Mouse (Mus musculus) stomach, embryonic 16.5 days (tissue): Measurements from ENCODE around the gene Timp3. TPM values are rescaled to one million over a fixed set of nuclear protein-coding genes. Genes with fewer than 3 reads are reported as not detected.

Experiments
- ATAC-seq: fragments of 200-750 bp; cut with Nextera tagmentation; 2 replicates; pipeline ENCODE4 v1.8.0; 2017; ENCODE audit warnings: moderate number of reproducible peaks, moderate TSS enrichment; ENCODE audit not compliant: insufficient read depth, low FRiP score
- H3K27ac ChIP-seq: fragments of 300-500 bp; sonication (generic); 2 replicates; pipeline ENCODE4 v1.5.1; 2014; ENCODE audit warnings: low read length
- H3K27me3 ChIP-seq: fragments of 300-500 bp; sonication (generic); 2 replicates; pipeline ENCODE4 v1.6.1; 2014; ENCODE audit warnings: low read length, control low read depth, mixed read lengths; ENCODE audit not compliant: control insufficient read depth, insufficient read depth
- H3K36me3 ChIP-seq: fragments of 300-500 bp; sonication (generic); 2 replicates; pipeline ENCODE4 v1.6.1; 2014; ENCODE audit warnings: low read length; ENCODE audit not compliant: control insufficient read depth, insufficient read depth
- H3K4me1 ChIP-seq: fragments of 300-500 bp; sonication (generic); 2 replicates; pipeline ENCODE4 v1.6.1; 2014; ENCODE audit warnings: low read length, control low read depth, mixed read lengths; ENCODE audit not compliant: control insufficient read depth, insufficient read depth
- H3K4me2 ChIP-seq: fragments of 300-500 bp; sonication (generic); 2 replicates; pipeline ENCODE4 v1.6.1; 2014; ENCODE audit warnings: low read depth, low read length, mixed read lengths
- H3K4me3 ChIP-seq: fragments of 300-500 bp; sonication (generic); replicated peaks from 2 replicates; pipeline ENCODE4 v1.5.1; 2014; ENCODE audit warnings: mild to moderate bottlenecking, low read length
- H3K9ac ChIP-seq: fragments of 300-500 bp; sonication (generic); 2 replicates; pipeline ENCODE4 v1.6.1; 2014; ENCODE audit warnings: low read length
- H3K9me3 ChIP-seq: fragments of 300-500 bp; sonication (generic); replicated peaks from 2 replicates; pipeline ENCODE4 v1.6.1; 2016; ENCODE audit warnings: low read length, control low read depth; ENCODE audit not compliant: control insufficient read depth
- WGBS: fragments of 180-500 bp; shearing (Covaris S2); extraction: QIAGEN DNeasy Blood & Tissue Kit; methylation state at CpG from one replicate; pipeline ENCODE4 v1.1.7; 2014; 5-methylcytosine and 5-hydroxymethylcytosine counted together
- polyA plus RNA-seq: library from polyadenylated mRNA; unstranded; fragments of >200 nt; fragmentation: Nextera tagmentation; extraction: Ambion mirVana; gene quantifications from 2 replicates; pipeline ENCODE4 v1.2.1, GENCODE M21; 2015

The Timp3 gene
- polyA plus RNA-seq, 1 experiment from 2014 or later = 76.1 TPM

DNA sequence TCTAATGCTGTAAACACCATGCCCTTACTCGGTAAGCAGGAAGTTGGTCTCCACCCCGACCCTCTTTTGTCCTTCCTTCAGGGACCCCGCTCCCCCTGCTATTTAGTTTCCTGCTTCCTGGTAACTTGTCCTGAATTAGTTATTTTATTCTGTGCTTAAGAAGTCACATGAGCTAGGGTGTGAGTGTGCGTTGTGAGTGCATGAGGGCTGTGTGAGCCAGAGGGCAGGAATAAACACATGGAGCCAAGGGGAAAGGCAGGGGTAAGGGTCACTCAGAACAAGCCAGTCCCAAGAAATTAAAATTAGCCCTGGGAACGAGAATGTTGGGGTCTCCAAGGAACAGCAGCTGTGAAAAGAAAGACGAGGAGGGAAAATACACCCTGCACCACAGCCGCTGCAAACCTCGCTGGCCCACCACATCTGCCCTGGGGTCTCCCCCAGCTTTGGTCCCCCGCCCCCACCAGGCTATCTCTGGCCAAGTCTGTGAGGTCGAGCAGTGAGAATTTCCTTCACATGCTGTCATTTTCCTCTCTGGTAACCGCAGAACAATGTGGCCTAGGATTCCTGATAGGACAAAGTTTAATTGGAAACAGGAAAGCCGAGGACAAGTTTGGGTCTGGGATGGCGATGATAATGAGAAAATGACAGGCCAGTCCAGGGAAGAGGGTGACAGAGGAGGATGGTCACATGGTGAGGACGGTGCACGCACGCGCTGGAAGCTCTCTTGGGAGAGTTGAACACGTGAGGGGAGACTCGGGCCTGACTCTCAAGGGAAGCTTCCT, 26.6 kb upstream of the Timp3 start:
- Histone ChIP-seq H3K4me2 (no peak overlapping the region), H3K36me3 (no peaks in the 10 kb centered on the region), H3K4me3 (no peak overlapping the region), H3K9me3 (no peaks in the 10 kb centered on the region), H3K27me3 (no peaks in the 10 kb centered on the region), H3K27ac (peak overlapping the region; percentile 43), H3K4me1 (no peaks in the 10 kb centered on the region; the same call in 1 of the 2 replicates), H3K9ac (no peak overlapping the region)
- peak; percentile 53; the same call in 1 of the 2 replicates for ATAC-seq
- WGBS = 56% methylated on average over 19 of the region's 19 CpGs

DNA sequence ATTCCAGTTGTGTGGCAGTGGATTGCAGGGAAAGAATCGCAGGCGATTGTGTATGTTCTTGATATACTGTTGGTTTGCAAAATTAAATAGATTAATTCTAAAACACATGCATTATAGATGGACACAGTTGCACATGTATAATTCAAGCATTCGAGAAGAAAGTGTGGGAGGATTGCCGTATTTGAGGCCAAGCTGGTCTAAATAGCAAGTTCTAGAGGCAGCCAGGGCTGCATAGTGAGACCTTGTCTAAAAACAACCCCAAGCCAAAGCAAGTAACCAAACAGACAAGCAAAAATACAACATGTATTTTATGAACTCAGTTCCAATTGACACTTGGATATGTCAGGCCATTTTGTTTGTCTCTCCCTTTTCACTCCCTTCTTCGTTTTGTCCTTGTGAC, 24.6 kb upstream of the Timp3 start:
- Histone ChIP-seq H3K9ac (no peak overlapping the region), H3K9me3 (no peaks in the 10 kb centered on the region), H3K27me3 (no peaks in the 10 kb centered on the region), H3K4me1 (no peaks in the 10 kb centered on the region; the same call in 1 of the 2 replicates), H3K4me2 (no peak overlapping the region), H3K27ac (no peak overlapping the region), H3K36me3 (no peaks in the 10 kb centered on the region), H3K4me3 (no peak overlapping the region)
- no peak for ATAC-seq
- WGBS = 89% methylated on average over 5 of the region's 5 CpGs

GRCm38 (mm10) chr10:86277327-86277726, 22.8 kb upstream of the Timp3 start:
- no peak for ATAC-seq
- Histone ChIP-seq H3K4me3 (no peak overlapping the region), H3K4me2 (no peak overlapping the region), H3K9me3 (no peaks in the 10 kb centered on the region), H3K27ac (no peak overlapping the region), H3K9ac (no peak overlapping the region), H3K27me3 (no peaks in the 10 kb centered on the region), H3K4me1 (no peaks in the 10 kb centered on the region; the same call in 1 of the 2 replicates), H3K36me3 (no peaks in the 10 kb centered on the region)
- WGBS = 81% methylated on average over 5 of the region's 5 CpGs

DNA sequence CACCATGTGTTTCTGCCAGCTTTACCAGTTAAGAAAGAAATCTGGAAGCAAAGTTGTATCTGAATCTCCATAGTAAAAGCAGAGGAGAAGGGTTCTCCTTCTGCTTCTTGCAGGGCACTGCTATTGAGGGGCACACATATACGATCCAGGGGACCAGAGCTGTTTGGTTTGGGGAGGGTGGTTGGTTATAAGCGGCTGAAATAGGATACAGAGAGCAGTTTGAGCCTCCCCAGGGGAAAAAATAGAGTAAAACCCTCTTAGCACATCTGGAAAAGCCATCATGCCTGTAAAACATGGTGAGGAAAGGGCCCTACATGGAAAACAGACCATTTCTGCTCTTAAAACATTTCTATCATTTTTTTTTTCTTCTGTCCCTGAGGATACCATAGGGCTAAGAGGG, 21.7 kb upstream of the Timp3 start:
- no peak overlapping the region for H3K9ac ChIP-seq
- no peak overlapping the region for H3K4me2 ChIP-seq
- 83% methylated on average over 2 of the region's 2 CpGs for WGBS
- no peaks in the 10 kb centered on the region for H3K27me3 ChIP-seq
- no peaks in the 10 kb centered on the region for H3K36me3 ChIP-seq
- no peaks in the 10 kb centered on the region for H3K4me1 ChIP-seq
- no peak overlapping the region for H3K27ac ChIP-seq
- no peak overlapping the region for H3K4me3 ChIP-seq
- no peak for ATAC-seq
- H3K9me3 ChIP-seq = no peaks in the 10 kb centered on the region

DNA sequence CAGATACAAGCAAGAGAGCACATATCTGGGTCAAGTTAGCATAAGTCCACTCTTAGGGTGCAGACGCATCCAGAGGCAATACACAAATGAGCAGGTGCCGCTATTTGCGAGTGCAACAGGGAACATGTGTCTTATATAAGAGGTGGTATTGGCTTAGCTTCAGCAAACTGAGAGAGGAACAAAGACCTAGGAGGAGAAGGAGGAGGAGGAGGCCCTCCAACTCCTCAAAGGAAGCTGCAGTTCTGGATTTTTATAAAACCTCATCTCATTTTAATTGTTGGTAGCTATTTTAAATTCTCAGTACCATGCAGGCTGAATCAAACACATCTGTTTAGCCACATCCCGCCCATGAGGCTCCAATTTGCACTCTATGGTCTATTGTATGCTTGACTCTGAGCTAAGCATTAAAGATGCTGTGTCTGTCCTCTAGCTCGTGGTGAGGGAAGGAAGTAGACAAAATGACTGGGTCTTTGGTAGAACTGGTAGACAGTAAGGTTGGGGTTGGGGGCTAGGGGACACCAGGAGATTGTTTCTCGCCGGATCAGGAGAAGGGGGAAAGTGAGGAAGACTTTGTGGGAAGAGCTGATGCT, 20.5 kb upstream of the Timp3 start:
- H3K9ac ChIP-seq = no peak overlapping the region
- H3K27me3 ChIP-seq = no peaks in the 10 kb centered on the region
- H3K36me3 ChIP-seq = no peaks in the 10 kb centered on the region
- H3K4me1 ChIP-seq = no peaks in the 10 kb centered on the region
- H3K9me3 ChIP-seq = no peaks in the 10 kb centered on the region
- H3K27ac ChIP-seq = no peak overlapping the region
- no peak overlapping the region for H3K4me2 ChIP-seq
- 83% methylated on average over 7 of the region's 7 CpGs for WGBS
- no peak for ATAC-seq
- H3K4me3 ChIP-seq = no peak overlapping the region

- H3K36me3 ChIP-seq = no peaks in the 10 kb centered on the region
- ATAC-seq = no peak
- 81% methylated on average over 8 of the region's 8 CpGs for WGBS
Observed at GRCm38 (mm10) chr10:86281238-86281637, 18.9 kb upstream of the Timp3 start.

DNA sequence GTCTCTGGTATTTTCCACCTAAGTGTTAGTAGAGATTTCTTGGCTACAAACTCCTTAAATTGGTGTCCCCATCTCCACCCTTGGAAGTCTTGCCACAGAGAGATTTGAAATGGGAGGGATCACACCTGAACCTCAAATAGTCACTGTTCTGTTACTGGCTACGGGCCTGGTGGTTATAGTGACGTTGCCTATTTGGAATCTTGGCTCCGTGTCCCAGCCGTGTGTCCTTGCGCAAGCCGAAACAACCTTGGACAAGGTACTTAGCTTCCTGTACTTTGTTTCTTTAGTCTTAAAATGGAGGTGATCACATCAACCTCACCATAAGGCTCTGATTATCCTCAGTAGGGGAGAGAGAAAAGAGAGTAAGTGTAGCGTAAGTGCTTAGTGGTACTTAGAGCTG, 13.7 kb upstream of the Timp3 start:
- ATAC-seq = no peak
- Histone ChIP-seq H3K4me3 (no peak overlapping the region), H3K9ac (no peak overlapping the region), H3K36me3 (no peaks in the 10 kb centered on the region), H3K27ac (no peak overlapping the region), H3K9me3 (no peaks in the 10 kb centered on the region), H3K4me1 (no peaks in the 10 kb centered on the region), H3K4me2 (no peak overlapping the region), H3K27me3 (no peaks in the 10 kb centered on the region)
- WGBS = 91% methylated on average over 7 of the region's 7 CpGs

More at GRCm38 (mm10) chr10:86281238-86281637, 18.9 kb upstream of the Timp3 start:
- no peak overlapping the region for H3K27ac ChIP-seq
- H3K27me3 ChIP-seq = no peaks in the 10 kb centered on the region
- H3K4me1 ChIP-seq = no peaks in the 10 kb centered on the region
- no peak overlapping the region for H3K4me2 ChIP-seq
- H3K9me3 ChIP-seq = no peaks in the 10 kb centered on the region
- no peak overlapping the region for H3K4me3 ChIP-seq
- H3K9ac ChIP-seq = no peak overlapping the region

DNA sequence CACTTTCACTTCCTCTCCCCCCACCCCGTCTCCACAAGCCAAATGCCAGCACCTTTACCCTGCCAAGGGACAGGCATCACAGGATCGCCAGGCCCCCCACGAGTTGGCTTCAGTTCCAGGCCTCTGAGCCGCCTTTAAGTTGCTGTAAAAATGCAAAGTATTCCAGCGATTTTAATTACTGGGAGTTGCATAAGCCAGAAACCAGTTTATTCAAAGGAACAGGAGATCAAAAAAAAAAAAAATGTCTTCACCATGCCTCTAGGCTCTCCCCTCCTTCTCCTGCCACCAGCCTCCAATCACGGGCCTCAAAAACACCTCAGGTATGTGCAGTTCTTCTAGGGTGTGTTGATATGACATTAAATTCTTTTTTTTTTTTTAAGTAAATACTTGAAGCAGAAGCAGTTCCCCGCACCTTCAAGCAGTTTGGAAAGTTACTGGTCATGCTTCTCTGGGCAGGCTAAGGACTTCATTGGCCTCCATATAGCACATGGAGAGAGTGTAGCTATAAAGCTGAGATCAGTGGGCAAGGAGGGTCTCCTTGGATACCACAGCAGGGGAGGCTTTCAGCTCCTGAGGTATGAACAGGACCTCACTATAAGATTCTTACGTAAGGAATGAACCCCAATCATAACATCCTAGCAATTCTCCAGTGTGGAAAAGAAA, 9.9 kb upstream of the Timp3 start:
- Histone ChIP-seq H3K4me2 (no peak overlapping the region), H3K36me3 (no peaks in the 10 kb centered on the region), H3K9ac (no peak overlapping the region), H3K4me1 (no peaks in the 10 kb centered on the region), H3K27me3 (no peaks in the 10 kb centered on the region), H3K27ac (no peak overlapping the region), H3K9me3 (no peaks in the 10 kb centered on the region), H3K4me3 (no peak overlapping the region)
- no peak for ATAC-seq
- WGBS = 65% methylated on average over 8 of the region's 8 CpGs

GRCm38 (mm10) chr10:86293880-86294279, 6.3 kb upstream of the Timp3 start:
- Histone ChIP-seq H3K36me3 (no peaks in the 10 kb centered on the region), H3K4me3 (no peak overlapping the region), H3K4me1 (no peaks in the 10 kb centered on the region), H3K9me3 (no peaks in the 10 kb centered on the region), H3K4me2 (no peak overlapping the region), H3K27ac (no peak overlapping the region), H3K27me3 (0 out of 2 replicates have a peak, but pooled peaks cover under 1% of the 10 kb centered on the region), H3K9ac (no peak overlapping the region)
- no peak for ATAC-seq
- whole genome bisulfite sequencing = 76% methylated on average over 1 of the region's 1 CpGs
